Mouse (Mus musculus): ENCODE measurements at regions not wholly inside any gene's neighbourhood (a gene's known extent, or its start where the extent isn't known, plus 50 kb on each side); places are given as distances from the start of the nearest gene placed in this dataset.

GRCm38 (mm10) chr13:99847531-99847930, 53.4 kb downstream of the Cartpt start:
- DNase-seq (ENCODE audit: low spot score in 2 of 2) = no peak

DNA sequence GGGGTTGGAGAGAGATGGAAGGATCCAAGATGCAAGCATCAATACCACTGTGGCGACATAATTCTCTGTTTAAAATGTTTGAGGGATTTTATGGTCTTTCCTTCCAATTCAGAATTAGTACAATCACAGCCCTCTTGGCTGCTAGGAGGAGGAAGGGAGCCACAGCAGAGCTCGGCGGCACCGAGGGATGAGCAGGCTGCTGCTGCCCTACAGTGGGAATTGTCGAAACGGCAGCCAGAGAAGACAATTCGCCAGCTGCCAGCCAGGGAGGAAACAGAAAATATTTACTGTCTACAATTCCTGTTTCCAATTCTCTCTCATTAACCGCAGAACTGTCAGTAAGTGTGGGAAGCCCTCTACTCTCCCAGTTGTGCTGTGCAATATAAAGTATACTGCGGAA, 58.3 kb downstream of the Cartpt start:
- DNase-seq (ENCODE audit: low spot score in 2 of 2) = peak; percentile 61 to 66

DNA sequence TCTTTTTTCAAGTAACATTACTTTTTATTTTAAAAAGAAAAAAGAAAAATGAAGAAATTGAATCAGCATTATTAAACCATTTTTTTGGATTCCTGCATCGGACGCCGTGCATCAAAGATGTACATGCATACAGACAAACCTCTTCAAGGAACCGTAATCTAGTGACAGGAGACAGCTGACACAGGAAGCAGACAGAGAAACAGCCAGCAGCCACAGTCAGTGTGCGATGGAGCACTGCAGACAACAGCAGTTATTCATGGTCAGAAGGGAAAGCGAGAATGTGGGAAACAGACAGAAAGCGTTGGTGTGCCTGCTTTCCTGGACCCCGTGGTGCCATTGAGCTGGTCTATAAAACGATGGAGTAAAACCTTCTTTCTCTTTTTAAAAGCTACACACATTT, 61.4 kb downstream of the Cartpt start:
- no peak for DNase-seq (ENCODE audit: low spot score in 2 of 2)

DNA sequence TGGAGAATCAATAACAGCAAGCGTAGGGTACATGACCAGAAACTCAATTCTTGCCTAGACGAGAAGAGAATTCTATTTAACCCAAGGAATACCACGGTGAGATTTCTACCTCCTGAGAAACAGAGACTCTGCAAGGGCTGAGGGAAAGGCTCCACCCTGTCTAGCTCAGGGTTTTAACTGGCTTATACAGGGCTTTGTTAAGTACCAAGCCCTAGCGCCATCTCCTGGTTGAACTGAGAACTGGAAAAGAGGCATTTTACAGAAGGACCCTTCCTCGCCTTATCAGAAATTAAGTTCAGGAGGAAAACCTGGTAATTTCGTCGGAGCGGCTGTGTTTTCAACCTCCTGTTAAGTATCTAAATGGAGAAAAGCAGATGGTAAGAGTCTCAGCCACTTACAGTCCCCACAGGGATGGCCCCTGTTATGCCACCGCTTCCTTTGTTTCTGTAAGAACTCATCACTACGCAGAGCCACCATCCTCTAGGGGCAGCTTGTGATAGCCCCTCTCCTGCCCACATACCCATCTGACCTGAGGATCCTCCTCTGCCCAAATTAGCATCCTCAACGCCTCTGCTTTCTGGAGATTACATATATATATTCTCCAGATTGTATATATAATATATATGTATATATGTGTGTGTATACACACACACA, 63.0 kb downstream of the Cartpt start:
- DNase-seq (ENCODE audit: low spot score in 2 of 2) = peak; percentile 90 to 91

GRCm38 (mm10) chr13:99837180-99837579, 63.7 kb downstream of the Cartpt start:
- no peak for DNase-seq (ENCODE audit: low spot score in 2 of 2)

DNA sequence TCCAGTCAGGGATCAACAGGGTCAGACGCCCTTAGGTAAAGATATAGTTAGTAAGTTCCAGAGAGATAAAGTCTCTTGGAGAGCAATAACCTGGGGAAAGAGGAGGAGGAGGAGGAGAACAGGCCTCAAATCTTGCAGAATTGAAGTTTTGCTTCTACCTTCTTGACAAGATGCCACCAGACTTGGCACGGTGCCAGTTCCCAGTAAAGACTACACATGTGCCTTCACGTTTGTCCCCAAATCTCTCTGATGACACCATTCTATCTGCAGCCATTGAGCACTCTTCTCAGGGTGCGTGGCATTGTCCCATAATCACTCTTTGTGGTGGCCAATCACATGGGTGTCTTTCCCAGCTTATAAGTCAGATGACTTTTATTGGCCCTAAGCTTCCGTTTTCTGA, 64.3 kb downstream of the Cartpt start:
- DNase-seq (ENCODE audit: low spot score in 2 of 2) = no peak

GRCm38 (mm10) chr13:99835518-99835917, 65.4 kb downstream of the Cartpt start:
- no peak for DNase-seq (ENCODE audit: low spot score in 2 of 2)

DNA sequence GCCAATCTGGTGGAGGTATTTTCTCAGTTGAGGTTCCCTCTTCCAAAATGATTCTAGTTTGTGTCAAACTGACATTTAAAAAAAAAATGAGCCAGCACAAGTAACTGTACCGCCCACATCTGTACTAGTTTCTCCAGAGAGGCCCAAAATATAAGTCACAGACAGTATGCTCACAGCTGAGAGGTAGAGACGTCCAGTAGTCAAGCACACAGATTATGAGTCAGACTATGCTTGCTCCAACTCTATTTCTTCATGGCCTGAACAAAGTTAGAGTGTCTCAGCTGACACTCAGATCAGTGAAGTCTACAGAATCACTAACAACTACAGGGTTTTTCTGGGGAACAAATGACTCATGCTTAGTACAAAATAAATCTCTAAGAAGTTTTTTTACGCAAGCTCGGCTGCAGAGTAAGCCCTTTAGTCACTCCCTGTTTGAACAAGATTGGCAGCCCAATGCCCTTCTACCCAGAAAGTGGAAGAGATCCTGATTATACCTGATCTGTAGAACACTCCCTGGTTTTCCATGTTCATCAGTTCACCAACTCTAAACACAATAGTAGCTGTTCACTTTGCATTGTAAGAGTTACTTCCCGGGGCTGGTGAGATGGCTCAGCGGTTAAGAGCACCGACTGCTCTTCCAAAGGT, 70.7 kb downstream of the Cartpt start:
- peak; percentile 52 to 69 for DNase-seq (ENCODE audit: low spot score in 2 of 2)

DNA sequence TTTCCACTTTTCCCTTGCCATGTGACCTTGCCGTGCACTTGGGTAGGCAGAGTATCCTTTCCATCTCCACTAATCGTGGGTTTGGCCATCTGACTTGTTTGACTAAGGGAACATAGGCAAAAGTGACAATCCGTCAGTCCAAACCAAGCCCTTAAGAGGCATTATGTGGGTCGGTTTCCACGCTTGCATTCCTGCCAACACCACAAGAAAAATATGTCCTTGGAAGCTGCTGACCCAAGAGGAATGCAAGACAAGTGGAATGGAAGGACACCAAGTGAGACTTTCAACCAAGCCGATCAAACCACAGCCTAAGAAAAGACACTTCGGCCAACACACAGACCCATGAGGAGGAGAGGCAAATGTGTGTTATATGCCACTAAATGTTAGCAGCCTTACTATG, 73.3 kb downstream of the Cartpt start:
- no peak for DNase-seq (ENCODE audit: low spot score in 2 of 2)

GRCm38 (mm10) chr13:99824625-99825024, 76.3 kb downstream of the Cartpt start:
- no peak for DNase-seq (ENCODE audit: low spot score in 2 of 2)

DNA sequence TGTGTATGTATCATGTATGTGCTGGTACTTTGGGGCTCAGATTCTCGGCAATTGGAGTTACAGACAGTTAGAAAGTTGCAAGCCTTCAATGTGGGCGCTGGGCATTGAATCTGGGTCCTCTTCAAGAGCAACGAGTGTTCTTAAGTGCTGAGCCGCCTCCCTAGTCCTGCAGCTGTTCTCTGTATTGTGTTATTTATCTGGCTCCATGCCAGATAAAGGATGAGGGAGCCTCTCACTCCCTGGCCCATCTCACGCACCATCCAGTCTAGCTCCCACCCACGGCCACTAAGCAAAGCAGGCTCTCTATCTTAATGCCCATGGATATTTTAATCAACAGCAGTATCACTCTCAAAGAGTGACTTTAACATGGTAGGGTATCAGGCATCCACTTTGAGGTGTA, 84.2 kb downstream of the Cartpt start:
- no peak for DNase-seq (ENCODE audit: low spot score in 2 of 2)

DNA sequence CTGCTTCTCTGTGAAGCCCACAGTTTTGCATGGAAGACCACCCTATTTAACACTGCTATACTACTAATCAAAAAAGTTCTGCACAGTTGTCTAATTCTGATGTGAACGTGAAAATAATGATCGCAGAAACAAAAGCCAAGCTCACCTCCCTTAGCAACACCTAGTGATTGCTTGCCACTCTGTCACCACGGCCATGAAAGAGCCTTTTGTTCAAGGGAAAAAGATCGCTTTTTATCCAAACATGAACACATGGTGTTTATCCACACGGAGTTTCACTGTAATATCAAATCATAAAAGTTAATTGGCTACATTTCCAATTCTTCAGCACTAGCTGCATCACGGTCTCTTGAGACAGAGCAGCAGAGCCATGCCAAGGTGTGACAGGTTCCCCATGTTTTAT, 85.1 kb downstream of the Cartpt start:
- DNase-seq (ENCODE audit: low spot score in 2 of 2) = no peak

- no peak for DNase-seq (ENCODE audit: low spot score in 2 of 2)
Measured at GRCm38 (mm10) chr13:99814801-99815200, 86.1 kb downstream of the Cartpt start.

DNA sequence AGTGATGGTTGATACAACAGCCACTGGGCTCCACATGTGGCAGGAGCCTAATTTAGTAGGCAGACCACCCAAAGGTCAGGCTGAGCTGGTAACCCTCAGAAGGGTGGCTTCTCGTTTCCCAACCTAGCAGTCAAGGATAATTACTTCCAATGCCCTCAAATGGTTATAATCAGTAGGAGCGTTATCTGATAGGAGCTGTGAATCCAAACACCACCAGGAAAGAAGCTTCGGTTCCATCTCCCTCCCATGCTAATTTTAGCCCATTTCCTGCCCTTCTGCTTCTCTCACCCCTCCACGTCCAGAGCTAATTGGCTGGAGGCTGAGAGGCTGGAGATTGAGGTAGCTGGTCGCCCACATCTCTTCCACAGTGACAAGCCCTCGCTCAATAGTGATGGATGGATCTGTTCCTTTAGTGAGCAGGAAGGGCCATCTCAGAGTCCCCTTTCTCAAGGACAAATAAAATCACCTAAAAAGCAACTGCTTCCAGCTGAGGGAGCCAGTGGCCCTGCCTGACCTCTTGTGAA, 86.8 kb downstream of the Cartpt start:
- DNase-seq (ENCODE audit: low spot score in 2 of 2) = no peak

GRCm38 (mm10) chr13:99794448-99794847, 106.4 kb downstream of the Cartpt start:
- no peak for DNase-seq (ENCODE audit: low spot score in 2 of 2)

GRCm38 (mm10) chr13:99793786-99794435, 107.0 kb downstream of the Cartpt start:
- no peak for DNase-seq (ENCODE audit: low spot score in 2 of 2)

DNA sequence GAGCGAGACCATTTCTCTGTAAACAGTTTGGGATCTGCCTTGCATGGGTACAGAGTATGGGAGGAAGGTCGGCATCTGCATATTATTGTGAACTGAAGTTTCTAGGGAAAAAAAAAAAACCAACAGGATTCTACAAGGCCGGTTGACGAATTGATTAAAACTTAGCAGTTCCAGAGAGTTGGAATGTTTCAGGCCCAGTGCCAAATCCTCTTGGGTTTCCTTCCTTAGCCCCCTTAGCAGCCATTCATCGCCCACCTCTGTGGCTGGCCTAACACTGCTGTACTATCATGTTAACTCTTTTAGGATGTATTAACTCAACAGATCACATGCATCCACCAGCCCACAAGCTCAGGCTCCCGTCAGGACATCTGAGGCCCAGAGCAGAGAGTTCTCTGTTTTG, 107.9 kb downstream of the Cartpt start:
- DNase-seq (ENCODE audit: low spot score in 2 of 2) = no peak

GRCm38 (mm10) chr13:99790951-99791350, 109.9 kb downstream of the Cartpt start:
- DNase-seq (ENCODE audit: low spot score in 2 of 2) = no peak

DNA sequence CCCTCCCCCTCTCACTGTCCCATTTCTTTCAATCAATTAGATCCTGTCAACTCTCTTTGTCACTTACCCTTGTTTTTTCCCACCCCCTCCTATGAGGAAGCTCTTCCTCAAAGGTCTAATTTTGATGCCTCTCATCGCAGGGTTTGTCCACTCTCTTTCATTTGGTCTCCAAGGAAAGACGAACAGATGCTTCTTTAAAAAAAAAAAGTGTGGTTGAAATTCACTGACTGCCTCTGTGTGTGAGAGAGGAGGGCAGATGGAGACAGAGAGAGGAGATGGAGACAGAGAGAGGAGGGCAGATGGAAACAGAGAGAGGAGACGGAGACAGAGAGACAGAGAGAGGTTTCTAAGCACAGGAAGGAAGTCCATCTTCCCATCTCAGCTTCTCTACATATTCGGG, 113.1 kb downstream of the Cartpt start:
- DNase-seq (ENCODE audit: low spot score in 2 of 2) = no peak

DNA sequence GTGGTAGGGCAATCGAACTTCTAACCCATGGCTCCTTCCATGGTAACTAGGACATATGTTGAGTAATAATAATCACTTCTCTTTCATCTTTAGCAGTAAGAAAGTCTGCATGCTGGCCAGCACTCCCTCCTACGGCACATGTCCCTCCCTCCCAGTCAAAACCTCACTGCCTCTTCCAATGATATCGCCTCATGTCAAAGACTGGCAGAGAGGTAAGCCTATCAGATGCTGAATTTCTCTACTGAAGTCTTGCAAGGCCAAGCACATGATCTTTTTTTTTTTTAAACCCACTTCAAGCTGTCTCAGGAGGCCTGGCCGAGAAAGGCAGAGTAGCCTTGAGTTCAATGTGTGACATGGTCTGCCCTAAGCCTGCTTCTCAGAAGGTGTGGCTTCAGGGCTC, 115.5 kb downstream of the Cartpt start:
- no peak for DNase-seq (ENCODE audit: low spot score in 2 of 2)

- DNase-seq (ENCODE audit: low spot score in 2 of 2) = no peak
Measured at GRCm38 (mm10) chr13:99784314-99784713, 116.6 kb downstream of the Cartpt start.

DNA sequence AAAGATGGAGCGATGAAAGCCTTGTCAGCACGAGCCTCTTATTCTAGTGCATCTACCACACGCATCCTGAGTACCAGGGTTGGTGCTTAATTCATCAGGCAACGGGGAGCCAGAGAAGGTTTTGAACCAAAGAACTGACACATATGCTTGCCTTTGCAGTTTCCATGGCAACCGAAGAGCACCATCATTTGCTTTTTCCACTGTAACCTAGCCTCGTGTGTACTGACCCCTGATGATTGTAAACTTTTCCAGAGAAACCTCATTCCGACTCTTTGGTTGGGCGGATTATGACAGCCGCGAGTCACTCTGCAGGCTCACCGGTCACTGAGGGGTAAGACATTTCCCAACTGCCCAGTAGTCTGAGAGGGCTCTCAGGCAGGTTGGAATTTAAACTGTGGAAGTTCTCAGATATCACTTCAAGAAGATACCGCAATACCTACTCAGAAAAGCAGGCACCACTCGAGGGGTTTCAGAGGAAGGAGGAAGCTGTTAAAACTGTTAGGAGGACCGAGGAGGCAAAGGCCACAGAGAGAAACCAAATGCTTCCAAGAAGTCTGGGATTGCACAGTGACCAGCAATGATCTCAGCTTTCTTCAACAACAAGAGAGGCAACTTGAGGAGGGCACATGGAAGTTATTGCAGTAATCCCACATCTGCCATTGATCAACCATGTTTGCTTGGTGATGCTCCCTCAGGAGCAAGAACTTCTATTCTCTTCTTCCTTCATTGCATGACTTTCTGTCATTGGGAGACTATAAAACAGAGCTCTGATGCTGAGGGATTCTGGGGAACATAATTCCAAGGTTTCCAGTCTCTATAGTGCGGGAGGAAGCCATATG, 117.8 kb downstream of the Cartpt start:
- DNase-seq (ENCODE audit: low spot score in 2 of 2) = no peak
